Mouse (Mus musculus) limb, embryonic 14.5 days (tissue): ENCODE measurements around the gene Zmynd11. TPM values are rescaled to one million over a fixed set of nuclear protein-coding genes. Genes with fewer than 3 reads are reported as not detected.

Source experiments
- ATAC-seq: fragments of 200-750 bp; cut with Nextera tagmentation; 2 replicates; pipeline ENCODE4 v1.8.0; 2017; ENCODE audit warnings: low read depth, moderate number of reproducible peaks, moderate TSS enrichment; ENCODE audit not compliant: low FRiP score
- DNase-seq: peaks from one replicate; pipeline ENCODE4 v3.0.0-alpha.2; 2015; ENCODE audit warnings: low spot score
- H3K27ac ChIP-seq: fragments of 300-500 bp; sonication (generic); replicated peaks from 2 replicates; pipeline ENCODE4 v1.5.1; 2014; ENCODE audit warnings: low read depth, mild to moderate bottlenecking, low read length, moderate library complexity, mixed read lengths
- H3K27me3 ChIP-seq: fragments of 300-500 bp; sonication (generic); 2 replicates; pipeline ENCODE4 v1.6.1; 2014; ENCODE audit warnings: low read length, mixed read lengths; ENCODE audit not compliant: control insufficient read depth, insufficient read depth
- H3K36me3 ChIP-seq: fragments of 300-500 bp; sonication (generic); 2 replicates; pipeline ENCODE4 v1.6.1; 2014; ENCODE audit warnings: mild to moderate bottlenecking, low read length, moderate library complexity, mixed read lengths; ENCODE audit not compliant: control insufficient read depth, insufficient read depth
- H3K4me1 ChIP-seq: fragments of 300-500 bp; sonication (generic); 2 replicates; pipeline ENCODE4 v1.6.1; 2014; ENCODE audit warnings: antibody characterized with exemption, low read length, mixed read lengths; ENCODE audit not compliant: control insufficient read depth, insufficient read depth
- H3K4me2 ChIP-seq: fragments of 300-500 bp; sonication (generic); replicated peaks from 2 replicates; pipeline ENCODE4 v1.6.1; 2014; ENCODE audit warnings: low read depth, mild to moderate bottlenecking, low read length, moderate library complexity; ENCODE audit not compliant: severe bottlenecking
- H3K4me3 ChIP-seq: fragments of 300-500 bp; sonication (generic); replicated peaks from 2 replicates; pipeline ENCODE4 v1.5.1; 2014; ENCODE audit warnings: low read length
- H3K9ac ChIP-seq: fragments of 300-500 bp; sonication (generic); 2 replicates; pipeline ENCODE4 v1.6.1; 2014; ENCODE audit warnings: mild to moderate bottlenecking, low read depth, low read length, moderate library complexity; ENCODE audit not compliant: severe bottlenecking
- H3K9me3 ChIP-seq: fragments of 300-500 bp; sonication (generic); 2 replicates; pipeline ENCODE4 v1.6.1; 2016; ENCODE audit warnings: low read length; ENCODE audit not compliant: control insufficient read depth
- POLR2A ChIP-seq: fragments of 200-500 bp; IDR thresholded peaks from 2 replicates; pipeline ENCODE4 v1.8.0; 2012; ENCODE audit warnings: inconsistent platforms, mild to moderate bottlenecking, moderate library complexity, borderline replicate concordance; ENCODE audit not compliant: insufficient read depth, insufficient read length; ENCODE audit errors: extremely low read depth
- WGBS: fragments of 180-500 bp; shearing (Covaris S2); extraction: QIAGEN DNeasy Blood & Tissue Kit; methylation state at CpG from one replicate; pipeline ENCODE4 v1.1.7; 2014; 5-methylcytosine and 5-hydroxymethylcytosine counted together
- polyA plus RNA-seq, 2 experiments: library from polyadenylated mRNA; depleted of rRNA in 1 of 2; stranded (reverse) in 1 of 2; unstranded in 1 of 2; fragments of >200 nt; fragmentation: Nextera tagmentation in 1 of 2; extraction: Ambion mirVana in 1 of 2; gene quantifications; 2 replicates each; pipeline versions ENCODE4 v1.2.1 to v1.2.3; 2012 to 2014

Zmynd11 gene
- polyA plus RNA-seq, 2 experiments, result 138 to 178 TPM

DNA sequence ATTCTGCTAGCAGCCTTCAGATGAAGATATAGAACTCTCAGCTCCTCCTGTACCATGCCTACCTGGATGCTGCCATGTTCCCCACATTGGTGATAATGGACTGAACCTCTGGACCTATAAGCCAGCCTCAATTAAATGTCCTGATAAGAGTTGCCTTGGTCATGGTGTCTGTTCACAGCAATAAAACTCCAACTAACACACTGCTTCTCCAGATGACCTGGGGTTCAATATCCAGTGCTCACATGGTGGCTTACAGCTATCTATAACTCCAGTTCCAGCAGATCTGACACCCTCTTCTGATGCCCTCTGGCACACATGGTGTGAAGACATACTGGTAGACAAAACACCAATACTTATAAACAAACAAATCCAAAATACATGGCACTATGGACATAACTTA, 8.9 kb upstream of the Zmynd11 start:
- ATAC-seq, result no peak
- Histone ChIP-seq H3K4me2 (no peak overlapping the region), H3K36me3 (no peaks in the 10 kb centered on the region), H3K27me3 (no peaks in the 10 kb centered on the region), H3K9ac (no peak overlapping the region), H3K4me3 (no peak overlapping the region), H3K27ac (no peak overlapping the region), H3K4me1 (no peaks in the 10 kb centered on the region), H3K9me3 (no peaks in the 10 kb centered on the region)
- TF ChIP-seq POLR2A, result no peak
- DNase-seq, result no peak

DNA sequence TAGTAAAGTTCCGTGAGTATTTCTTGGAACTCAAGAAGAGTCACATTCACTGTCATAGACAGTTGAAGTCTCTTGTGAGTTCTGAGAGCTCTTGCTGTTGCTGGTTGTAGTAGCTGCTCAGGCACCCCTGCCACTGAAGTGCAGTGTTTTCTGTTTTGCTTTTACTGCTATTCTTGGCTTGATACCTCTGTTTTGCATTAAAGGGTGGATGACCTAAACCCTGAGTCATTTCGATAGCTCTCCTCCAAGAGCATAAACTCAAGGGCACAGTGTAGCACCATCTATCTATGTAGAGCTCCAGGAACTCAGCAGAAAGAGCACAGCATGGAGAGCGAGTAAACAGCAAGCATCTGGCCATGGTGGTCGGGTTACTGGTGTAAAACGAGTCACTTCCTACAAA, 2.1 kb upstream of the Zmynd11 start:
- H3K4me1 ChIP-seq, result peaks cover 16% of the 10 kb centered on the region
- TF ChIP-seq POLR2A, result no peak
- no peaks in the 10 kb centered on the region for H3K27me3 ChIP-seq
- H3K4me3 ChIP-seq, result no peak overlapping the region
- H3K36me3 ChIP-seq, result no peaks in the 10 kb centered on the region
- H3K9me3 ChIP-seq, result no peaks in the 10 kb centered on the region
- H3K27ac ChIP-seq, result no peak overlapping the region
- DNase-seq, result no peak
- H3K4me2 ChIP-seq, result no peak overlapping the region
- ATAC-seq, result no peak
- 25% methylated on average over 5 of the region's 5 CpGs for WGBS
- H3K9ac ChIP-seq, result no peak overlapping the region

DNA sequence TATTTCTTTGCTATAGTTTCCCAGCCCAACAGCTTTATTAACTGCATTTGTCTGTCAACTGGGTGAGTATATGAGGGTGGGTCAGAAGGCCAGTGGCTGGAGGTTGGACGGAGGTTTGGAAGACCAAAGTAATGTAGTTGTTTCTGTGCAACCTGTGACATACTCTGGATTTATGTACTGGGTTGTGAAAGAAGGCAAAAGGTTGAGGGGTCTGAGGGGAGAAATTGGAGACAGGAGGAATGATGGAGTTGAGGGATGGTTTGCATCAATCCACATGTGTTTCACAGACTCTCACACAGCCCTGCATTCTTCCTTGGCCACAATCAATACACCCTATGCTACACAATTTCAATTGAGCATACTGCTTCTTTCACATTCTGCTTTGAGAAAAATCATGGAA, 1.4 kb upstream of the Zmynd11 start:
- TF ChIP-seq POLR2A, result no peak
- no peak for DNase-seq
- ATAC-seq, result no peak
- WGBS, result 43% methylated on average over 1 of the region's 1 CpGs
- Histone ChIP-seq H3K4me1 (peaks cover 16% of the 10 kb centered on the region), H3K4me3 (no peak overlapping the region), H3K9me3 (no peaks in the 10 kb centered on the region), H3K27ac (no peak overlapping the region), H3K27me3 (no peaks in the 10 kb centered on the region), H3K36me3 (no peaks in the 10 kb centered on the region), H3K9ac (no peak overlapping the region), H3K4me2 (no peak overlapping the region)

DNA sequence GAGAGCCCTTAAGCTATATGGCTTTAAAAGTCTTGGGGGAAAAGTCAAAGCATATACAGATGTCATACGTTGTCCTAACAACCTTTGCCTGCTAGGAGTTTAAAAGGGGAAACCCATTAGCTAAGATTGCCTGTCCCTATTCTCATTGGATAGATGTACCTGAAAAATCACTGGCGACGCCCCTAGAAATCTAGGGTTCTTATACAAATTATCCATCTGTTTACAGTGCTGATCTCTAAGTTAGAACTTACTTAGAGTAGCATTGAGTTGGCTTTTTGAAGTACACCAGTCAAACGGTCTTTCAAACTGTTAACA, 364 bp upstream of the Zmynd11 start:
- no peak for TF ChIP-seq POLR2A
- WGBS, result 2% methylated on average over 4 of the region's 4 CpGs

DNA sequence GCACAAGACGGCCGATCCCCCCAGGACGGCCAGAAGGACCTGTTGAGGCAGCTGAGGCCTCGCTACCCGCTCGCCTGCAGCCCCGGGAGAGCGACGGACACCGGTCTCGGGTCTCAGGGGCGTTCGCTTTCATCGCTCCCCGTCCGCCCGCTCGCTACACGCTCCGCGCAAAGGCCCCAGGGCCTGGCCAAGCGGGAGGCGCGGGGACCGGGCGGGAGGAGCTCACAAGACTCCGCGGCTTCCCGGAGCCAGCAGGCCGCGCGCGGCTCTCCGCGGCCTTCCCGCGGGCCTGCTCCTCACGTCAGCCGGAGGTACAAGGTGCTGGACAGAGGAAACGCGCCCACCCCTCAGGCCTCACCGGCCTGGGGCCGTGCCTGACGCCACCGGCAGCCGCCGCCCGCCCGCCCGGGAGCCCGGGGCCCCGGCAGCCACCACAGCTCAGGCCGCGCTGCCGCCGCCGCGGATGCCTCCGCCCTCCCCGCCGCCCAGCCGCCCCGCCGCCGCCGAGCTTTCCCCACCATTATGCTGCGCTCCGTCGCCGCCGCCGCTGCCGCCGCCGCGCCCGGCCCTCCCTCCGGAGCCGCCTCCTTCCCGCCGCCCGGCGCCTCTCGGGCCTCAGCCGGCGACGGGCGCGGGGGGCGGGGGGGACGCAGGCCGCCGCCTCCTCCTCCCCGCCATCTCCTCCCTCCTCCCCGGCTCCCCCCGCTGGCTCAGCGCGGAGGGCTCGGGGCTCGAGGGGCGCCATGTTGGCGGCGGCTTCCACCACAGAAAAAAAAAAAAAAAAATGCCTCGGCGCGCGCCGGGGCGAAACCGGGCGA, 1.1 kb downstream of the Zmynd11 start:
- H3K27me3 ChIP-seq, result no peaks in the 10 kb centered on the region
- peak overlapping the region; percentile 93 for H3K4me3 ChIP-seq
- ATAC-seq, result peak; percentile 84
- no peaks in the 10 kb centered on the region for H3K36me3 ChIP-seq
- DNase-seq, result peak; percentile 68
- TF ChIP-seq POLR2A, result no peak
- H3K4me2 ChIP-seq, result peak overlapping the region; percentile 78
- peak overlapping the region; percentile 100 for H3K27ac ChIP-seq
- no peaks in the 10 kb centered on the region for H3K9me3 ChIP-seq
- 1% methylated on average over 33 of the region's 111 CpGs for WGBS
- peaks cover 23% of the 10 kb centered on the region for H3K4me1 ChIP-seq
- H3K9ac ChIP-seq, result peak overlapping the region; percentile 100

More for the DNA sequence above, 364 bp upstream of the Zmynd11 start:
- Histone ChIP-seq H3K27me3 (no peaks in the 10 kb centered on the region), H3K4me1 (peaks cover 19% of the 10 kb centered on the region), H3K36me3 (no peaks in the 10 kb centered on the region), H3K9ac (peak overlapping the region; percentile 100), H3K9me3 (no peaks in the 10 kb centered on the region), H3K4me3 (peak overlapping the region; percentile 93), H3K4me2 (peak overlapping the region; percentile 78), H3K27ac (peak overlapping the region; percentile 100)
- DNase-seq, result no peak
- ATAC-seq, result no peak
